Mouse (Mus musculus) cerebellum, adult 2 months (tissue): ENCODE data around the gene Brip1.

Experiments
- CTCF ChIP-seq: fragments of 200-500 bp; IDR thresholded peaks from 2 replicates; pipeline ENCODE4 v1.5.1; 2011; ENCODE audit warnings: low read depth, mild to moderate bottlenecking, control low read depth, low read length, moderate library complexity, borderline replicate concordance; ENCODE audit not compliant: insufficient read depth
- POLR2A ChIP-seq: fragments of 200-500 bp; IDR thresholded peaks from 2 replicates; pipeline ENCODE4 v1.6.1; 2011; ENCODE audit warnings: low read length, control low read depth, borderline replicate concordance; ENCODE audit not compliant: insufficient read depth

DNA sequence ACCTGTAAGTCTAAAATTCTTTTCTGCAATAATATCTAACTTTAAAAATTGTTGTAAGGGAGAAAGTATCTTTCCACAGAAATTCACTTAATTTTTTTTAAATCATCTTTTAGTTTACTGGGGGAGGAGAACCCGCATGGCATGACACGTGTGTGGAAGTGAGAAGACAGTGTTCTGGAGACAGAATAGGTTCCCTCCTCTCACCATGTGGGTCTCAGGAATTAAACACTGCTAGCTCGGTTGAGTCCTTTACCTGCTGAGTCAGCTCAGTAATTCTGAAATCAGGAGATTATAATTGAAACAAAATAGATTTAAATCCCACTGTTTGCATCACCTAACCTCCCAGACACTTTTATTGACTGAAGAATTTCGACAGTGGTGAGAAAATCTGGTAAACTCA, 1.3 kb downstream of the Brip1 start:
- no peak for TF ChIP-seq POLR2A
- TF ChIP-seq CTCF: no peak
